Mouse (Mus musculus) T-helper 2 cell (primary cell): ENCODE results near the gene Ttll7.

ENCODE experiments used
- in situ Hi-C: fragments of 300-600 bp; cut with MboI, MseI; formaldehyde crosslinking; loops from one replicate; pipeline ENCODE4 v1.15.1; 2025; ENCODE audit warnings: high pct_unique_total_duplicates

The Ttll7 gene

DNA sequence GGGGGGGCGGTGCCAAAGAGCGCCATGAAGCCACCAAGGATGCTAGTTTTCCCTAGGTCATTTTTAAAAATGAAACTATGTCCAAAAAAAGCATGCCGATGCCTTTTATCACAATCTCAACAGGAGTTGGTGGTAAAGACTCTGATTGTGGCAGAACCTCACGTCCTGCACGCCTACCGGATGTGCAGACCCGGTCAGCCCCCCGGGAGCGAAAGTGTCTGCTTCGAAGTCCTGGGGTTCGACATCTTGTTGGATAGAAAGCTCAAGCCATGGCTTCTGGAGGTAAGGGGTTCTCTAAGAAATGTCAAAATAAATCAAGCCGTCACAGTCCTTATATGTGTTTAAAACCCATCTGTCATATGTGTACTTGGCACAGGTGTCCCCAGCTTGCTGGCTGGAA, 60.9 kb downstream of the Ttll7 start:
- in situ Hi-C loops, result loop anchor here (5.0 to 10.0 kb wide), 2 partner anchors 348 to 566 kb away; no protein-coding TSS in a partner anchor

DNA sequence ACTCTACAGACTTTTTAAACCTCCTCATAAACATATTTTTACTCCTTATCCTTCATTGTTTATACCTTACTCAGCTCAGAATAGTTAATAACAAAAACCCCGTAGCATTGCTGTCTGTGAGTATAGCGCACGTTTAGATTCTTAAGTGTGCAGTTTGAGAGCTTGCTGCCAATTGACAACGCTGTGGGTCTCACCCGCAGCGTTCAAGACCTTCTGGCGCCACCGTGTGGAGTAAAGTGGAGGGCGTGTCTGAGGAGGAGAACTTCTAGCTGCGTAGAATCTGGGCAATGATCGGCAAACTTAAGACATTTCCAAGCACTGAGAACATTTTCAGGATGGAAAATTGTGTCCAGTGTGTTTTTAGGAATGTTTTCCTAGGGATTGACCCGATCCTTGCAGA, 62.6 kb downstream of the Ttll7 start:
- in situ Hi-C loops, result loop anchor here (5.0 to 10.0 kb wide), 2 partner anchors 350 to 567 kb away; no protein-coding TSS in a partner anchor

DNA sequence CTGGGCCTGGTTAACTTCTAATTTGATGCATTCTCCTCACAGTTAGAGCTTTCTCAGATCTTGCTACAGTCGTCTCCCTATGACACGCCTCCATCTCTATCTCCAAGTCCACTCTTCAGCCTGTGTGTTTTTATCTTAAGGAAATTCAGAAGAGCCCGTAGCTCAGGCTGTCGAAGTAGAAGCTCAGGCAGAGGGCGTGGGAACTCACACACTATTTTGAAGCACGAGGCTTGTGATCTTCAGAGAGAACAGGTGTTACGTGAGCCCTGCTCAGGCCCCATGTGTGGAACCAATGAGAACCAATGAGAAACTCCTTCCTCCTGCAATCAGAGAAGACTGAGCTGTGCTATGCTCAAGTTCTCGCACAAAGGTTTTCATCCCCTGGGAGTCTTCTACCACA, 65.7 kb downstream of the Ttll7 start:
- in situ Hi-C loops, result loop anchor here (10.0 kb wide), 1 partner anchor 353 kb away; no protein-coding TSS in a partner anchor

DNA sequence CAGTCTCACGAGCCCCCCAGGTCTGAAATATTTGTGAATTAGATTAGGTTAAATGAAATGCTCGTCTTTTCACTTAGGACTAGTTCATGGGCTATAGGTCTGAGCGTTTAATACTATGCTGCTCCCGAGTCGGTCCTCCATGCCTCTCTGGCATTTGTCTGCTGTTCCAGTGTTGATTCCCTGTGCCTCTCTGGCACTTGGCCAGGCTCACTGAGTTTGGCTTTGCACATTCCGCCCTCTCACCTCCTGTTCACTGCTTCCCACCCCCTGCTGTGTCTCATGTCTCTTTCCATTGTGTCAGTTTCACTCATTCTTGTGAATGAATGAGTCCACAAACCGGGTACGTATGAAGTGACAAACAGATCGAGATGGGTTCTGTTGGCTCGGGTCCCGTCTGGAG, 66.2 kb downstream of the Ttll7 start:
- in situ Hi-C loops, result loop anchor here (10.0 kb wide), 1 partner anchor 354 kb away; no protein-coding TSS in a partner anchor

DNA sequence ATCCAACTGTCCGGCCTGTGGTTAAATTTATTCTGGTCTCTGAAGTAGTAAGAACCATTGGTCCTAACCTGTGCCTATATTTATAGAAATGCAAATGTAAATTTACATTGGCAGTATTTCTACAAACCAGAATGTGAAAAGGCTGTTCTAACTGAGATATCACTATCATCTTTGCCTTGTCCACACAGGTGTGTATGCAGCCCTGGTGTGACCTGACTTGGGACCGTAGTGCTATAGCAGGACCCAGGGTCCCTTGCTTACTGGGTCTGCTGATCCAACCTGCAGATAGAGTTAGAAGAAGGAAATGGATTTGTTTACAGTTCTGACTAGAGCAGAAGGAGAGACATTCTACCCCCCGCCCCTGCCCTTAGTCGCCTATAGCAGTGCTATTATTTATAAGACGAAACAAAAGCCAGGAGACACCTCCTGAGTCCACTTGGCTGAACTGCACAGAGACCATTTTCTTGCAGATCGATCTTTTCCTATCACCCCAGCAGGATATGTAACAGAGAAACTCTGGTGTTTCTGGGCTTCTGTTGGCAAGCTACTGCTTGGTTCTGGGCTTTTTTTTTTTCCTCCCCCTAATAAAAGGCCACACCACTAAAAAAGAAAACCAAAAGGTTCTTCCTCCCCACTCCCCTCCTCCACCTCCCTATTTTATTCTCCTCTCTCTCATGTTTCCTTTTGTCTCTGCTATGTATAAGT, 75.3 kb downstream of the Ttll7 start:
- in situ Hi-C loops, result no loop called here

DNA sequence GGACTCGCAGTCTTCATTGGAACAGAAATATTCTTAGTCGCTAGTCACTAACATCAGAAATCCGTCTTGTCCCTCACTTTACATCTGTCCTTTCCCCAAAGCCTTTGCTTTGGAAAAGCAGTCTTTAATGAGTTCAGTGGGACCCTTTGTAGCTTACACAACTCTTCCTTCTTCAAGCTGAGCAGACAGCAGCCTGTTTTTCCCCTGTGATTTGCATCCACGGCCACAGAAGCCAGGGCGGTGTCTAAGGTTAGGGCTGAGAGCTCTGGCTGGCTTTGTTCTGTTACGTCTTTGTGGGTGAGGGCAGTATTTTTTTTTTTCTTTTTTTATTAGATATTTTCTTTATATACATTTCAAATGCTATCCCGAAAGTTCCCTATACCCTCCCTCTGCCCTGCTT, 76.0 kb downstream of the Ttll7 start:
- in situ Hi-C loops, result no loop called here

DNA sequence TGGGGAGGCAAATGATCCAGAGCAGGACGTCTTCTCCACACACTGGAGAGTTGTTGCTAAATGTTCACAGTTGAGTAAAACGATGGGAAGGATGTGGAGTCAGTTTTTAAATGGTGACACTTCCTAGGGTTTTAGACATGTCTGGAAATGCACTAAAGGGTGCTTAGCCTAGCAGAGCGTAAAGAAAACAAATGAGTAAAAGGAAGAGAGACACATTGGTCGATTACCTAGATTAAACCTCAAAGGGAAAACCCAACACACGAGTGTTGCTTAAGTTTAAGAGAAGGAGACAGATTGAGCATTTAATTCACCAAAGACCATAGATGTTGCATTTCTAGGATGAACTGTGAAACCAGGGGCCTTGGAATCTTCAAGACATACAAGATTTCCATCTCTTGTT, 76.8 kb downstream of the Ttll7 start:
- in situ Hi-C loops, result no loop called here

DNA sequence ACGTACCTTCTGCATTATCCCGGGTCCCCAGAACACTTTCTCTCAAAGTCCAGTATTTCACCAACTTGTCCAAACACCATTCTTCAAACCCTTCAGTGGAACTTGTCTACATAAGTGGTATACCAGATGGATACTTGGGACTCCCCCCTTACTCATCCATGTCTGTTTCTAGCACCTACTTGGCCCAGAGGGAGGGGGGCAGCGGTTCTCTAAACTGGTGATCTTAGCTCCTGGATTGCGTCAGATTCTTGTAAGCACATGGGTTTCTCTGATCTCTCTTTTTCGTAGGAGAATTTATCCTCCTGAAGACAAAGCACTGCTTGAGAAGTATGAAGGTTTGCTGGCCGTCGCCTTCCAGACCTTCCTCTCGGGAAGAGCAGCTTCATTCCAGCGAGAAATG, 79.0 kb downstream of the Ttll7 start:
- in situ Hi-C loops, result no loop called here

DNA sequence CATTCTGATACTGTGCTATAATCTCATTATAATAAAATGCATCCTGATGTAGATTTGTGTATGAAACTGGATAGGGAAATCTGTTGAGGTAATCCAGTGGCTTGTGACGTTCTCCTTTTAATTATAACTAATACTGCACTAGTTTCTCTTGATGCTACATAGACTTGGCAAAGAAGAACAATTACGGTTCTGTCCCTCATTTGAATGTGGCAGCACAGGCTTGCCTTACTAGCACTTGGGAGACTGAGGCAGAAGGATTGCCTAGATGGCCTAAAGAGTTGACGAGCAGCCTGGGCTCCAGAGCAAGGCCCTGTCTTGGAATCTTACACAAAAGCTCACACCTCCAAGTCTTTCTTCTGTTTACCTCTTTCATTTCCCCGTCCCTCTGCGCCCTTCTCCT, 80.3 kb downstream of the Ttll7 start:
- in situ Hi-C loops, result no loop called here

DNA sequence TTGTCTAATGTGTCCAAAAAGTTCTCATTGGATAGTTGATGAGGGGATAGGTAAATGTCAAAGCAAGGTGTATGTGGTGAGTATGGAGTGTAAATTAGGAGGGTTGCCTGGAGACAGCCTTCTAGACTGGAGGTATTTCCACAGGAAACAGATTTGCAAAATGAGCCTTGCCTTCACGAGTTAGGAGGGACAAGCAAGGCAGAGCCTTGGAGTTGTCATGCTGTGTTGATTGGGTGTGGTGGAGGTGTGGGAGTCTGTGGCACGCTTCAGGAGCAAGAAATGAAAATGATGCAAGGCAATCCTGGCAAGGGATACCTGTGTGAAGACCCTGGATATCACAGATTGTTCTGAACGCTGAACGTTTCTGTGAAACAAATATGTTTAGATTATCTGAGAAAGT, 84.7 kb downstream of the Ttll7 start:
- in situ Hi-C loops, result no loop called here

DNA sequence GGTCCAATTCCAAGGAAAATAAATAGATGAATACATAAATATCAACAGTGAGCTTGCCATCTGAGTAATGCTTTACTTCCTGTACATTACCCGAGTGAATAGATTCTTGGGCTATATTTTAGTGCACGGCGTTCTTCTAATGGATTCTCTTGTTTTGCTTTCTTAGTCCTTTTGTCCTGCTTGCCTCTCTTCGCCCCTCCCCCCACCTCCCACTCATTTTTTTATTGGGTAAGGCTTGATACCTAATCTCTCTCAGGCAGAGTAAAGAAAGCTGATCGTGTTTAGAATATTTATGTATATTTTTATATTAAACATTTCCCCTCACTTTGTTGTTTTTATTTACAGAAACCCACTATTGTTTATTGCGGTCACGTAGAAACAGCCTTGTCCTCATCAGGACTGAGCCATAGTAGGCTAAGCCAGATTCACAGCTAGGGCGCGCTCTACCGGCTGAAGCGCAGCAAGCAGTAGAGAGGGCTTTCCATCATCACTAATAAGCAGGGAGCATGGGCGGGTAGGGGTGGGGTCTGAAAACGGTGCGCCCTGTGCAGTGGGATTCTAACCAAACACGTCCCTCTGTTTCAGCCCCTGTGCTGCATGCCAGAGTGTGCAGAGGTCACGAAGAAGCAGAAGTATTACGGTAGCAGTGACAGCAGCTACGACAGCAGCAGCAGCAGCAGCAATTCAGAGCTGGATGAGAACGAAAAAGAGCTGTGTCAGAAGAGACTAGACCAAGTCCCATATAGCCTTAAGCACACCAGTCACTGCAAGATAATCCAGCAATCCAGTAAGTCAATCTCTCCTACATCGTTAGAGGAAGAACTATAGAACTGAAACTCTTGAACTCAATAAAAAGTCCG, 87.5 kb downstream of the Ttll7 start:
- in situ Hi-C loops, result no loop called here

DNA sequence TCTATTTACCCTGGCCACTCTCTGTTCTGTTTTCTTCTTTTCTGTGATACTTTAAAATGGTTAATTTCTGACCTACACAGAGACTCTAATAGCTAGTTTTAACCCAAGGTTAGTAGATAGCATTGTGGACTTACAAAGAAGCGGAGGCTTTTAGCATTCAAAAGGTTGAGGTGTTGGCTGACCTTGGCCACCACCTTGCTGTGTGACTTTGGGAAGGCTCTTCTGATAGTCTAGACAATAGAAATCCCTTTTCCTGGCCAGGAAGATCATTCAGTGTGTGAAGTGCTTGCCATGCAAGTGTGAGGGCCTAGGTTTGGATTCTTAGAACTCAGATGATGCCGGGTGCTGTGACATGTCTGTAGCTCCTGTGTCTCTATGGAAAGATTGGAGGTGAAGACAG, 90.9 kb downstream of the Ttll7 start:
- in situ Hi-C loops, result no loop called here

DNA sequence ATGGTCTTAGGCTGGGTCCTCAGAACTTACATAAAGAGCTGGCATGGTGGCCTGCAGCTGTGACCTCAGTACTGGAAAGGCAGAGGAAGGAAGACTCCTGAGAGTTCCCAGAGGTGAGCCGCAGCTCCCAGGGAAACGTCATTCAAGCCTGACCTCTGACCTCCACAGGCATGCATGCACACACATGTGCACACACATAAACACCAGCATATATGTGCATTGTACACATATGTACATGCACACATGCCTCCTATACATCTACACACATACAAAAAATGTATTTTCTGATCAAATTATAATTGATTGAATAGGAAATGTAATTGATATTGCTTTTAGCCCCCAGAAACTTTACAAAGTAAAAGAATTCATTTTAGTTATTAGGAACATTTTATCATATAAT, 93.2 kb downstream of the Ttll7 start:
- in situ Hi-C loops, result no loop called here

DNA sequence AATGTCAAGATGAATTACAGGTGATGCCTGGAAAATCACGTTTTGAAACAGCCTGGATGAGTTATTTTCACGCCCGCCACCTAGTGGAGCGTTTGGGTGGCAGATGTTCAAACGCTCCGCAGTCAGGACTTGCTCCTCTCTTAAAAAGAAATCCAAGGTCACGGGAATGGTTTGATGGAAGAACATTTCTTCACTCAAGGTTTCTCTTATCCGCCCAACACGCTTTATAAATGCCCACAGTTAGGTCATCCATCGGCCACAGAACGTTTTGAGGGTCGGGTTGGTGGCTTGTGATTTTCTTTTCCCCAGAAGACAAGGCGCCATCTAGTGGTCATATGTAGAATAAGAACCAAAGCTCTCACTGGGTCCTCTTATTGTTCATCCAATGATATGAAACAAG, 93.7 kb downstream of the Ttll7 start:
- in situ Hi-C loops, result no loop called here

DNA sequence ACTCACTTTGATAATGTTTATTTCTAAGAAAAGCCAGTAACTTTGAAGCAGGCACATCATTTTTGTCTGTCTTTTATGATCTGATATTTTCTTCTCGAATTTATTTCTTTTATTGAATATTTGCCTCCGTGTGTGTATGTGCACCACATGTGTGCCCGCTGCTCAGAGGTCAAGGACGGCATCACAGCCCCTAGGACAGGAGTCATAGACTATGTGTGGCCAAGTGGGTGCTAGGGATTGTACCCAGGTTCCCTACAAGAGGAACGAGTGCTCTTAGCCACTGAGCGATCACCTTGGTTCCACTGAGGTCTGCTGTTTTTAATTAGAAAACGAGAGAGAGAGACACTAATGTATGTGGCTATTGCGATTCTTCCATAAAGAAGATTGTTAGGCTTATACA, 94.5 kb downstream of the Ttll7 start:
- in situ Hi-C loops, result no loop called here

DNA sequence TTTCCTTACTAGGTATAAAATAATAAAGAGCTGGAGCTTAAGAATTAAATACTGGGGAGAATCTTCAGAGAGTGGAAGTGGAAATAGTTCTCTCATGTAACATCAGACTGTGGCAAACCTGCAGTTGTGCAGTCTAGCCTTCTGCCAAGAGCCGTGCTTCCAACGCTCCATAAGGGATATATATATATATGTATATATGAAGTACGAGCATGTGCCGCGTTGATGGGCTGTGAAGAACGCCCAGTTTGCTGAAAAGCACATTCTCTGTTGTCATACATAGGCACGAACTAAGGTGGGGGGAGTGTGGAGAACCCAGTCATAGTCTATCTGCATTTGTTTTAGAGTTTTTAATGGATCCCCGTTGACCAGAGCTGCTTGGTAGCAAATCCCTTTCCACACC, 104.6 kb downstream of the Ttll7 start:
- in situ Hi-C loops, result no loop called here

DNA sequence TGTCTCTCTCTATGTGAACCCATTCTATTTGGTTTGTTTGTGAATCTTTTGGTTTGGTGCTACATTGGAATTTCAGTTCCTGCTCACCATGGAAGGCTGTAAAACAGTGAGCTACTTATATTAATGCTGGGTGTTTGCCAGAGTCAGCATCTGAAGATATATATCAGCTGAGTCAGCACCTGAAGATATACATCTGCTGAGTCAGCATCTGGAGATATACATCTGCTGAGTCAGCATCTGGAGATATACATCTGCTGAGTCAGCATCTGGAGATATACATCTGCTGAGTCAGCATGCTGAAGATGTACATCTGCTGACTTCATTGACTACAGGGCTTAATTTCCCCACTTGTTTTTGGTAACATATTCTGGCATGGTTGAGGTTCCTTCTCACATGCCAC, 110.7 kb downstream of the Ttll7 start:
- in situ Hi-C loops, result no loop called here

DNA sequence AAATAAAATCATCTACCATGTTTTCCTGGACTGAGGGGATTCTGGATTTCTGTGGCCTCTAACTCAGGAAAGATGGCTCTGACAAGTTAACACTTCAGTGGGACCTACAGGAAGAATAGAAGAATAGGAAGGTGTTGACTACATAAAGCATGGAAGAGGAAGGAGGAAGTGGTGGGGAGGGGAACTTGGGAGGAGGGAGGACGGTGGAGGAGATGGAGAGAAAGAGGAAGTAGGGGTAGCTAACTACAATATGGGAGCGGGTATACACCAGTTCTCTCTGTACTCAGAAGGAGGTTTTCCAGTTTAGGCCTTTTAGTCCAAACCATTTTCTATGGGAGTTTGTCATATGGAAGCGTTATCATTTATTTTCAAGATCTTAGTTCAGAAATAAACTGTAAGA, 112.2 kb downstream of the Ttll7 start:
- in situ Hi-C loops, result no loop called here

DNA sequence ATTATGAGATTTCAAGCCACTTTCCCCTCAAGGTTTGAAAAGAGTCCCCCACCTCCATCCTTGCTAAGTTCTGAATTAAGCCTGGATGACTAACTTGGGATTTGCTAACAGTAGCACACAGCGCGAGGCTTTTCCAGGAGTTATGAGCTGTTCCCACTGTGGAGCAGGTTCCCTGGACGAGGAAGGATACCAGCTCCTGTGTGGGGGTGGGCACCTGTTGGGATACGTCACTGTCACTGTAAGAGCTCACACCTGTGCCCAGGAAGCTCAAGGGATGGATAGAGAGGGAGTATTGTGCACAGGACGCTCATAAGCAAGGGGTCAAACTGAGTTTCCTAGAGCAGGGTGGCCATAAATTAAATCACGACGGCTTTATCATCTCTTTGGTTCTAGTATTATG, 115.1 kb downstream of the Ttll7 start:
- in situ Hi-C loops, result no loop called here

DNA sequence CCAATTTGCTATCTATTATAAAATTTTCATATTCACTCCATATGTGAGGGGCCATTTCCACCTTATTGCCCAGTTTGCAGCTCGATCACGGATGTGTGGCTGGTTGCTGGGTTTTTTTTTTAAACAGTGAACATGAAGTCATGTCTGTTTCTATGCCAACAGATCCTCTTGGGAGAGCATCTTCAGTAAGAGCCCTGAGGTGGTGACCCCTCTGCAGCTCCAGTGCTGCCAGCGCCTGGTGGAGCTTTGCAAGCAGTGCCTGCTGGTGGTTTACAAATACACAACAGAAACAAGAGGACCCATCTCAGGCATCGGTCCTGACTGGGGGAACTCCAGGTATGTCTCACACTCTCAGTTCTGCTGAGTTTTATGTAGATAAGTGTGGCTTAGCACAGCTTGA, 115.7 kb downstream of the Ttll7 start:
- in situ Hi-C loops, result no loop called here

DNA sequence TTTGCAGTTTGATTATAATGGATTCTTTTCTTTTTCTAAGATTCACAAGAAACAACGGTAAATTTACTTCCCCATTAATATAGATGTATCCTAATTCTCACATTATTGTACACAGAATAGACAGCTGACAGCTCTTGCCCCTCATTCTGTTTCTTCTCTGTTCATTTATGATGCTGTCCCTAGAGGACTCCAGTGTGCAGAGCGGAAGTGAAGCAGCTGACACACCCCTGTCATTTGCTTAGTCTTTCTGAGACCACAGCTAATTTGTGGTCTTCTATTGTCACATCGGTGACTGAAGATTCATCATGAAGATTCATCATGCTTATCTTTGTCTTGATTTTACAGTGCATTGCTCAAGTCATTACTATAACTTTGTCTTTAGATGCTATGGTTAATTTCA, 126.1 kb downstream of the Ttll7 start:
- in situ Hi-C loops, result no loop called here

DNA sequence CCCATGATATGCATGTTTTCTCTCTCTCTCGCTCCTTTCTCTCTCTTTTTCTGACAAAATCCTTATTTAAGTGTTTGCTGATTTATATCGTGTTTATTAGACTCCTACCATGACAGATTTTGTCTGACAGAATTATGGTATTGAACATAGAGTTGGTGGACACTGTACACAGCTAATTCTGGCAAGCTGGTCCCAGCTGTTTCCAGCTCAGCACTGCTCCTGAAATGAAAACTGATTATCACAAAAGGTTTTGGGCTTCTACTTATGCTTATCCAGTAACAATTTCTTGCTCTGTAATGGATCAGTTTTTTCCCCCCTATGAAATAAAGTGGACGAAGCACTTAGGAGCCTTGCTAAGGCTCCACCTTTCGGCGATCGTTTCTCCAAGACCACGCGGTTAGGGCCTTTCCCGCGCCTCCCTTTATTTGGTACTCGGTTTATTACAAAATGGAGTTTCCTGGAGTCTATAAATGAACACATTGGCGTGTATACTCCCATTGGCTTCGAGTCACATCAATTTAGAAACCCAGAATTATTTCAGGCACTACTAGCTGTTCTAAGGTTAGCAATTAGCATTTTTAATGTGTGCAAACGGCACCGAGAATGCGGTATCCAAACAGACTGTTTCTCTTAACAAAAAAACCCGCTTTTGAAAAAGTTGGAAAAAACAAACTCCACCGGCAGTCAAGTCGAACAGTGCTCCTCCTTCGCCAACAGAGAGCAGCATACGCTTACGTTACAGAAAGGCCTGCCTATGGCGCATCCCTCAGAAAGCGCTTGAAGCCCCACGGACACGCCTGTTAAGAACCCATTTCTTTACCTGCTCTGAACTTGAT, 141.9 kb downstream of the Ttll7 start:
- in situ Hi-C loops, result no loop called here
